Mouse (Mus musculus): Measurements from ENCODE around the gene Nfkbie. TPM values are rescaled to one million over a fixed set of nuclear protein-coding genes. Genes with fewer than 3 reads are reported as not detected.
A peak's percentile ranks its signal among the peaks of the same experiment; 100 is the strongest.

Gene Nfkbie
- polyA plus RNA-seq, 1 experiment from 2014 or later, result 3.7 TPM

- Histone ChIP-seq H3K27me3 (ENCODE audit: insufficient read depth, poor library complexity, severe bottlenecking) (peaks cover 63% of the 10 kb centered on the region), H3K4me3 (peak overlapping the region; percentile 76), H3K4me1 (peaks cover 36% of the 10 kb centered on the region), H3K27ac (no peak overlapping the region; the same call in 1 of the 2 replicates), H3K36me3 (0 out of 2 replicates have a peak, but pooled peaks cover 7% of the 10 kb centered on the region), H3K9me3 (no peaks in the 10 kb centered on the region)
- 62% methylated on average over 3 of the region's 3 CpGs for WGBS
- no peak for DNase-seq (ENCODE audit: low spot score)
These were observed 1.2 kb downstream of the Nfkbie start for GRCm38 (mm10) chr17:45556514-45557245.

- H3K4me3 ChIP-seq, result peak overlapping the region; percentile 22; the same call in 1 of the 2 replicates
- H3K36me3 ChIP-seq, result 0 out of 2 replicates have a peak, but pooled peaks cover 7% of the 10 kb centered on the region
- 59% methylated on average over 6 of the region's 7 CpGs for WGBS
- peaks cover 33% of the 10 kb centered on the region for H3K4me1 ChIP-seq
- peaks cover 61% of the 10 kb centered on the region for H3K27me3 ChIP-seq (ENCODE audit: insufficient read depth, poor library complexity, severe bottlenecking)
- H3K9me3 ChIP-seq, result no peaks in the 10 kb centered on the region
- DNase-seq (ENCODE audit: low spot score), result no peak
- no peak overlapping the region; the same call in 1 of the 2 replicates for H3K27ac ChIP-seq
These were observed 1.8 kb downstream of the Nfkbie start for GRCm38 (mm10) chr17:45557246-45557824.

- Histone ChIP-seq H3K4me1 (peaks cover 33% of the 10 kb centered on the region), H3K4me3 (no peak overlapping the region), H3K36me3 (0 out of 2 replicates have a peak, but pooled peaks cover 7% of the 10 kb centered on the region), H3K27ac (no peak overlapping the region), H3K27me3 (ENCODE audit: insufficient read depth, poor library complexity, severe bottlenecking) (peaks cover 54% of the 10 kb centered on the region), H3K9me3 (no peaks in the 10 kb centered on the region)
- 60% methylated on average over 16 of the region's 16 CpGs for WGBS
- DNase-seq (ENCODE audit: low spot score), result no peak
These were observed 2.7 kb downstream of the Nfkbie start for GRCm38 (mm10) chr17:45557998-45558862.

- WGBS, result 86% methylated on average over 15 of the region's 15 CpGs
- H3K27me3 ChIP-seq (ENCODE audit: insufficient read depth, poor library complexity, severe bottlenecking), result peaks cover 44% of the 10 kb centered on the region
- H3K4me3 ChIP-seq, result no peak overlapping the region
- DNase-seq (ENCODE audit: low spot score), result no peak
- H3K27ac ChIP-seq, result no peak overlapping the region
- H3K9me3 ChIP-seq, result no peaks in the 10 kb centered on the region
- H3K4me1 ChIP-seq, result peaks cover 40% of the 10 kb centered on the region
- 0 out of 2 replicates have a peak, but pooled peaks cover 7% of the 10 kb centered on the region for H3K36me3 ChIP-seq
These were observed 4.4 kb downstream of the Nfkbie start for GRCm38 (mm10) chr17:45559732-45560525.

GRCm38 (mm10) chr17:45563216-45563615 lies 7.7 kb downstream of the Nfkbie start:
- Histone ChIP-seq H3K4me3 (no peak overlapping the region), H3K27me3 (ENCODE audit: insufficient read depth, poor library complexity, severe bottlenecking) (peaks cover 18% of the 10 kb centered on the region), H3K9me3 (no peaks in the 10 kb centered on the region), H3K27ac (no peak overlapping the region), H3K36me3 (peaks cover 31% of the 10 kb centered on the region), H3K4me1 (peaks cover 40% of the 10 kb centered on the region)
- WGBS, result 71% methylated on average over 12 of the region's 12 CpGs
- no peak for DNase-seq (ENCODE audit: low spot score)

GRCm38 (mm10) chr17:45563655-45564530 lies 8.4 kb downstream of the Nfkbie start, which contains the start of gene Slc35b2:
Gene Slc35b2, plus strand, starts transcription at chr17:45563874.
- peak; percentile 97 for DNase-seq (ENCODE audit: low spot score)
- H3K36me3 ChIP-seq, result peaks cover 34% of the 10 kb centered on the region
- H3K4me3 ChIP-seq, result peak within 1 kb of the TSS; percentile 90
- H3K27ac ChIP-seq, result peak within 1 kb of the TSS; percentile 93
- no peaks in the 10 kb centered on the region for H3K9me3 ChIP-seq
- H3K4me1 ChIP-seq, result peaks cover 40% of the 10 kb centered on the region
- H3K27me3 ChIP-seq (ENCODE audit: insufficient read depth, poor library complexity, severe bottlenecking), result peaks cover 11% of the 10 kb centered on the region
- 1% methylated on average over 60 of the region's 61 CpGs for WGBS

- peak overlapping the region; percentile 93 for H3K27ac ChIP-seq
- H3K4me3 ChIP-seq, result peak overlapping the region; percentile 90
- H3K27me3 ChIP-seq (ENCODE audit: insufficient read depth, poor library complexity, severe bottlenecking), result 0 out of 2 replicates have a peak, but pooled peaks cover 7% of the 10 kb centered on the region
- peaks cover 39% of the 10 kb centered on the region for H3K4me1 ChIP-seq
- DNase-seq (ENCODE audit: low spot score), result no peak
- 12% methylated on average over 18 of the region's 18 CpGs for WGBS
- H3K36me3 ChIP-seq, result peaks cover 37% of the 10 kb centered on the region
- no peaks in the 10 kb centered on the region for H3K9me3 ChIP-seq
These were observed 9.1 kb downstream of the Nfkbie start for GRCm38 (mm10) chr17:45564531-45565084.

- Histone ChIP-seq H3K27ac (peak overlapping the region; percentile 93), H3K4me3 (peak overlapping the region; percentile 90), H3K36me3 (peaks cover 42% of the 10 kb centered on the region), H3K27me3 (ENCODE audit: insufficient read depth, poor library complexity, severe bottlenecking) (0 out of 2 replicates have a peak, but pooled peaks cover 5% of the 10 kb centered on the region), H3K9me3 (no peaks in the 10 kb centered on the region), H3K4me1 (peaks cover 39% of the 10 kb centered on the region)
- no peak for DNase-seq (ENCODE audit: low spot score)
- WGBS, result 94% methylated on average over 11 of the region's 11 CpGs
These were observed 9.6 kb downstream of the Nfkbie start for GRCm38 (mm10) chr17:45565103-45565502.

GRCm38 (mm10) chr17:45566031-45566359 lies 10.5 kb downstream of the Nfkbie start:
- no peak for DNase-seq (ENCODE audit: low spot score)
- Histone ChIP-seq H3K4me1 (peaks cover 44% of the 10 kb centered on the region), H3K36me3 (peaks cover 51% of the 10 kb centered on the region), H3K27me3 (ENCODE audit: insufficient read depth, poor library complexity, severe bottlenecking) (no peaks in the 10 kb centered on the region), H3K9me3 (no peaks in the 10 kb centered on the region), H3K4me3 (no peak overlapping the region), H3K27ac (no peak overlapping the region)
- WGBS, result 80% methylated on average over 1 of the region's 1 CpGs

GRCm38 (mm10) chr17:45566360-45567161 lies 11.1 kb downstream of the Nfkbie start:
- Histone ChIP-seq H3K27ac (peak overlapping the region; percentile 29; the same call in 1 of the 2 replicates), H3K27me3 (ENCODE audit: insufficient read depth, poor library complexity, severe bottlenecking) (no peaks in the 10 kb centered on the region), H3K36me3 (peaks cover 57% of the 10 kb centered on the region), H3K4me1 (peaks cover 44% of the 10 kb centered on the region), H3K4me3 (peak overlapping the region; percentile 15; the same call in 1 of the 2 replicates), H3K9me3 (no peaks in the 10 kb centered on the region)
- WGBS, result 73% methylated on average over 18 of the region's 18 CpGs
- DNase-seq (ENCODE audit: low spot score), result no peak
